Mouse (Mus musculus) limb, embryonic 12.5 days (tissue): ENCODE measurements around the gene Aqp3. TPM values are rescaled to one million over a fixed set of nuclear protein-coding genes. Genes with fewer than 3 reads are reported as not detected.
A peak's percentile ranks its signal among the peaks of the same experiment; 100 is the strongest.

Experiments
- ATAC-seq: fragments of 200-750 bp; cut with Nextera tagmentation; 2 replicates; pipeline ENCODE4 v1.8.0; 2017; ENCODE audit warnings: low read depth, moderate TSS enrichment; ENCODE audit not compliant: insufficient number of reproducible peaks, insufficient read depth, low FRiP score, low TSS enrichment
- H3K27ac ChIP-seq: fragments of 300-500 bp; sonication (generic); 2 replicates; pipeline ENCODE4 v1.5.1; 2016; ENCODE audit warnings: mild to moderate bottlenecking, moderate library complexity
- H3K27me3 ChIP-seq: fragments of 300-500 bp; sonication (generic); 2 replicates; pipeline ENCODE4 v1.6.1; 2016; ENCODE audit warnings: mild to moderate bottlenecking, moderate library complexity
- H3K36me3 ChIP-seq: fragments of 300-500 bp; sonication (generic); 2 replicates; pipeline ENCODE4 v1.6.1; 2016; ENCODE audit warnings: mild to moderate bottlenecking, moderate library complexity
- H3K4me1 ChIP-seq: fragments of 300-500 bp; sonication (generic); replicated peaks from 2 replicates; pipeline ENCODE4 v1.6.1; 2016
- H3K4me2 ChIP-seq: fragments of 300-500 bp; sonication (generic); 2 replicates; pipeline ENCODE4 v1.6.1; 2016; ENCODE audit warnings: mild to moderate bottlenecking, moderate library complexity
- H3K4me3 ChIP-seq: fragments of 300-500 bp; sonication (generic); replicated peaks from 2 replicates; pipeline ENCODE4 v1.5.1; 2016; ENCODE audit warnings: mild to moderate bottlenecking
- H3K9ac ChIP-seq: fragments of 300-500 bp; sonication (generic); replicated peaks from 2 replicates; pipeline ENCODE4 v1.6.1; 2016; ENCODE audit warnings: mild to moderate bottlenecking, moderate library complexity
- H3K9me3 ChIP-seq: fragments of 300-500 bp; sonication (generic); 2 replicates; pipeline ENCODE4 v1.6.1; 2016; ENCODE audit warnings: mild to moderate bottlenecking, moderate library complexity
- WGBS: fragments of 180-500 bp; shearing (Covaris S2); methylation state at CpG from one replicate; pipeline ENCODE4 v1.1.7; 2016; 5-methylcytosine and 5-hydroxymethylcytosine counted together
- polyA plus RNA-seq: library from polyadenylated mRNA; unstranded; fragments of >200 nt; fragmentation: Nextera tagmentation; extraction: Ambion mirVana; gene quantifications from 2 replicates; pipeline ENCODE4 v1.2.1, GENCODE M21; 2016

The Aqp3 gene
- polyA plus RNA-seq, 1 experiment from 2014 or later, result 1.0 TPM

GRCm38 (mm10) chr4:41056742-41057332 is 41.1 kb downstream of the Aqp3 start:
- no peaks in the 10 kb centered on the region for H3K27me3 ChIP-seq
- no peak overlapping the region for H3K4me3 ChIP-seq
- H3K9ac ChIP-seq, result no peak overlapping the region
- no peak for ATAC-seq
- no peak overlapping the region for H3K27ac ChIP-seq
- H3K9me3 ChIP-seq, result no peaks in the 10 kb centered on the region
- no peak overlapping the region for H3K4me2 ChIP-seq
- H3K36me3 ChIP-seq, result no peaks in the 10 kb centered on the region
- 65% methylated on average over 7 of the region's 7 CpGs for WGBS
- peaks cover 5% of the 10 kb centered on the region; the same call in 1 of the 2 replicates for H3K4me1 ChIP-seq

DNA sequence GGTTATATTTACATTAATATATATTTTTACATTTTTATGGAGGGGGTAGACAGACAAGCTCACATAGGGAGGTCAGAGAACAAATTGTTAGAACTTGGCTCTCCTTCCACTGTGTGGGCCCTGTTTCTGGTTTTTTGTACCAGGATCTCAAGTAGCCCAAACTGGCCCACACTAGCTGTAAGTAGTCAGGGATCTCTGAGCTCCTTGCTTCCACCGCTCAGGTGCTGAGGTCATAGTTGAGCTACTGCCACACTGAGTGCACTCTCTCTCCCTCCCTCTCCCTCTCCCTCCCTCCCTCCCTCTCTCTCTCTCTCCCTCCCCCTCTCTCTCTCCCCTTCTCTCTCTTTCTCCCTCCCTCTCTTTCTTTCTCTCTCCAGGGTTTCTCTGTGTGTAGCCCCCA is 41.7 kb downstream of the Aqp3 start:
- no peak overlapping the region for H3K4me2 ChIP-seq
- no peak overlapping the region for H3K27ac ChIP-seq
- peaks cover 5% of the 10 kb centered on the region; the same call in 1 of the 2 replicates for H3K4me1 ChIP-seq
- WGBS, result 48% methylated on average over 1 of the region's 1 CpGs
- H3K9me3 ChIP-seq, result no peaks in the 10 kb centered on the region
- H3K36me3 ChIP-seq, result no peaks in the 10 kb centered on the region
- no peak for ATAC-seq
- H3K4me3 ChIP-seq, result no peak overlapping the region
- no peak overlapping the region for H3K9ac ChIP-seq
- no peaks in the 10 kb centered on the region for H3K27me3 ChIP-seq

DNA sequence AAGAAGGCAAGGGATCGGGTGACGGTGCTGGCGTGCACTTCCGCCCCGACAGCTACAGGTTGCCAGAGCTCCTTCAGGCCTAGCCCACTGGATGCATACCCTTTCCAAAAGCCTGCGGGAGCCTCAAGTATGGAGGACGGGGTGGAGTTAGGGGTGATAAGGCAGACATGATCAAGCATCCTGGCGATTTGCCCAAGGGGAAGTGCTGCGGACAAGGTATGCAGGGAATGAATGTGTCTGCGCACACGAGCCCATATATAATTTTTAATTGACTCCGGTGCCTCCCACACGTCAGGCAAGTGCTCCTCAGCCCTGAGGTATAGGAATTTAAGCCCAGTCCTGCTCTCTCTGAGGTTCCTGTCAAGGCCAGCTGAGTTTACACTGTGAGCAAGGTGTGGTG is 42.9 kb downstream of the Aqp3 start:
- Histone ChIP-seq H3K9me3 (no peaks in the 10 kb centered on the region), H3K4me3 (no peak overlapping the region), H3K9ac (no peak overlapping the region), H3K36me3 (no peaks in the 10 kb centered on the region), H3K4me1 (peaks cover 5% of the 10 kb centered on the region; the same call in 1 of the 2 replicates), H3K4me2 (no peak overlapping the region), H3K27me3 (no peaks in the 10 kb centered on the region), H3K27ac (peak overlapping the region; percentile 35; the same call in 1 of the 2 replicates)
- 60% methylated on average over 13 of the region's 13 CpGs for WGBS
- ATAC-seq, result 0 out of 2 replicates have a peak, but pooled peaks have one; percentile 35

- Histone ChIP-seq H3K27ac (no peak overlapping the region), H3K9ac (no peak overlapping the region), H3K4me1 (peaks cover 17% of the 10 kb centered on the region), H3K4me3 (no peak overlapping the region), H3K9me3 (no peaks in the 10 kb centered on the region), H3K4me2 (no peak overlapping the region), H3K27me3 (no peaks in the 10 kb centered on the region), H3K36me3 (no peaks in the 10 kb centered on the region)
- 81% methylated on average over 7 of the region's 7 CpGs for WGBS
- no peak for ATAC-seq
Observed at GRCm38 (mm10) chr4:41051781-41052180, 46.2 kb downstream of the Aqp3 start.

DNA sequence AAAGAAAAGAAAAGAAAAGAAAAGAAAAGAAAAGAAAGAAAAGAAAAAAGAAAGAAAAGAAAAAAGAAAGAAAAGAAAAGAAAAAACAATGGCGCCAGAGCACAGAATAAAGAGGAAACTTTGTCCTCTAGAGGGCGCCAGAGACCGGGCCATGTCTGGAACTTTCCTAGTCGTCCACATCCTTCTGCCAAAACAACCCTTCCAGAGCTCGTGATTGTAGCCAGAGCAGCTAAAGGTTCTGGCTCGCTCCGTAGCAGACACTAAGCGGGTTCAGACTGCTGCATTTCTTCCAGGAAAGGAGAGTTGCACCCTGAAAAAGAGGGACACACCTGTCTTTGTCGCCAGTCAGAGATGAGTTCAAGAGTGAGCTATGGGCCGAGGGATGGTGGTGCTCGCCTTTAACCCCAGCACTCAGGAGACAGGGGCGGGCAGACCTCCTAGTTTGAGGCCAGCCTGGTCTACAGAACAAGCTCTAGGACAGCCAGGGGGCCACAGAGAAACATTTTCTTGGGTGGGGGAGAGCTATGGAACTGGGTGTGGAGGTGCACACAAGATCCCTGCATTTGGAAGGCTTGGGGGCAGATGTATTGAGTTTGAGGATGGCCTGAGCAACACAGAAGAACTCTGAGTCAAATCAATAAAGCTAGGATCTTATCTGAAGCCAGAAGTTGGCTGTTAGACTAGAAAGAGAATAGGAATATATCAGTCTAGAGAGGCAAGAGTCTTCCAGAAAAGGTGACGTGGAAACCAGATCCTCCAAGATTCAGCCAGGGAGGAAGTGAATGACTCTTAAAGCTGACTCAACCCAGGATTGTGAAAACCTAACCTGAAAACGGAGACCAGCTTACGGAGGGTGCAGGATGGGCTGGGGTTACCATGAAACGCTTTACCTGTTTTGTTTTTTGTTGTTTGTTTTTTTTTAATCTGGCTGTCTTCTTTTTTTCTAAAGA is 47.0 kb downstream of the Aqp3 start:
- peak overlapping the region; percentile 19; the same call in 1 of the 2 replicates for H3K4me3 ChIP-seq
- ATAC-seq, result 0 out of 2 replicates have a peak, but pooled peaks have one; percentile 29
- H3K27ac ChIP-seq, result no peak overlapping the region
- H3K4me2 ChIP-seq, result peak overlapping the region; percentile 44
- 34% methylated on average over 16 of the region's 16 CpGs for WGBS
- H3K27me3 ChIP-seq, result no peaks in the 10 kb centered on the region
- H3K9ac ChIP-seq, result 0 out of 2 replicates have a peak overlapping the region, but pooled peaks have one; percentile 18
- peaks cover 17% of the 10 kb centered on the region for H3K4me1 ChIP-seq
- H3K9me3 ChIP-seq, result no peaks in the 10 kb centered on the region
- H3K36me3 ChIP-seq, result no peaks in the 10 kb centered on the region

DNA sequence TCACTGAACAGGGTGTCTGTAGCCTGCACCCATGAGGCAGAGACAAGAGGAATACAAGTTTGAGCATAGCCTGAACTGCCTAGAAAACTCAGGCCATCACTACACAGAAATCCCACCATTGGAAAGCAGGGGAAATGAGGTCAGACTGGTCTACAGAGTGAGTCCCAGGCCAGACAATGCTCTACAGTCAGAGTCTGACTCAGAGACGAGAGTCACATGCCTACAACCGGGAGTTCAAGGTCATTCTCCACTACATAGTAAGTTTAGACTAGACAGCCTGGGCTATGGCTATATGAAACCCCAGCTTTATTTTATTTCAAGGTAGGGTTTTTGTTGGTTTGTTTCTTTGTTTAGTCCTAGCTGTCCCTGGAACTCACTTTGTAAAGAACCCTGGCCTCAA is 49.1 kb downstream of the Aqp3 start:
- H3K36me3 ChIP-seq, result no peaks in the 10 kb centered on the region
- WGBS, result 71% methylated on average over 2 of the region's 2 CpGs
- H3K9ac ChIP-seq, result no peak overlapping the region
- no peak overlapping the region for H3K4me3 ChIP-seq
- no peak overlapping the region for H3K27ac ChIP-seq
- no peaks in the 10 kb centered on the region for H3K9me3 ChIP-seq
- ATAC-seq, result no peak
- H3K4me2 ChIP-seq, result no peak overlapping the region
- peaks cover 12% of the 10 kb centered on the region for H3K4me1 ChIP-seq
- H3K27me3 ChIP-seq, result no peaks in the 10 kb centered on the region

DNA sequence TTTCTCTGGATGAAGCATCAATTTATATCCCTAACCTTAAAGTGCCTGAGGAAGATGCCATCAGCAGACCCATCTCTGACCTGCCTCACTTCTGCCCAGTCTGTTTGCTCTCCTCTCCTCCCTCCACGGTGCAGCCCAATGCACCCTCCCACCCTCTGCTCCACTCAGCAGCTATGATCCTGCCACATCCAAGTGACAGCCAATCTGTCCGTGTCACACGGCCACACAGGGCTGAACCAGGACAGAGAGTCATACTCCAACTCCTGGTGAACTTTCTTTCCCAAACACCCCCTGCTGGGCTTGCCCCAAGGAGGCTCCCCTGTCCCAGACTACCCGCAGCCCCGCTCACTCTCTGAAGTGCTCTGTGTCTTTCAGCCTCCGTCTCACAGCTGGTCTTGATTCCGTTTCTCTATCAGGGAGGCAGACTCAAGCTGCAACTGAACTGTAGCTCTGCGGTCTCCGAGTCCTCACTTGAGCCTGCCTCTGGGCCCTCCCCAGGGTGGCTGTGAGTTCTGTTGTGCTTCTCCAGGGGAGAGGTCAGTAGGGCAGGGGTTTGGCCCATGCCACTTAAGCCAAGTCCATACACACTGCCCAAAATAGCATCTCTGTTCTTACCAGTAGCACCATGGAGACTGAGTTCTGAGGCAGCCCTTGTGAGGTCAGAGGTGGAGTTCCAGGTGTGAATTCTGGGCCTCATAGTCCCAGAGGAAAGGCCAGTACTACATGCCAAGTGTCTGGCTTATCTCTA is 50.3 kb downstream of the Aqp3 start, which contains the start of gene Aqp7:
Gene Aqp7 (minus strand): TSS at position 616 of the 748 bp plus-strand sequence.
- 20% methylated on average over 9 of the region's 9 CpGs for WGBS
- H3K4me1 ChIP-seq, result peaks cover 12% of the 10 kb centered on the region
- no peak within 1 kb of the TSS for H3K4me3 ChIP-seq
- ATAC-seq, result no peak
- 0 out of 2 replicates have a peak within 1 kb of the TSS, but pooled peaks have one; percentile 4 for H3K27ac ChIP-seq
- H3K9ac ChIP-seq, result no peak within 1 kb of the TSS
- H3K27me3 ChIP-seq, result no peaks in the 10 kb centered on the region
- no peaks in the 10 kb centered on the region for H3K36me3 ChIP-seq
- H3K4me2 ChIP-seq, result no peak within 1 kb of the TSS
- H3K9me3 ChIP-seq, result no peaks in the 10 kb centered on the region

DNA sequence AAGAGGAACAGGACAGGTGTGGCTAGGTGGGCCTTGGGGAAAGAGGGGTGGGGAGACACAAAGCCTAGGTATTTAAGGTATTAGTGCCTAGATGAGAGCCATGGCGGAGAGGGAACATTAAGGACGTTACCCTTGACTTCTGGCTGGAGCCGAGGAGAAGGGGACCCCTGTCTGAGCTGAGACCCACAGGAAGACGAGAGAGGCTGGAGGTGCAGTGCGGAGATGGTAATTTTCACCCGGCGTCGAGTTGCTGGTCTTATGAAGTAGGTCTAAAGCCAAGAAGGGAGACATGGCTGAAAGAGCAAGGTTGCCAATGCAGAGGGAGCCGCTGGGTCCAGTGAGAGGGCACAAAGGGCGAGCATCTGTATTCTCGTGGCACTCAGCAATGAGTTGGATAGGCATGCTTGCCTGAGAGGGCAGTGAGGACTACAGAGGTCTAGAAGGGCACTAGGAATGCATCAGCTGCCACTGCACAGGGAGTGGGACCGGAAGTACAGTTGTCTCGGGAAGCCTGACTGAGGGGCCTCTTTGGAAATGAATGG is 51.7 kb downstream of the Aqp3 start:
- Histone ChIP-seq H3K36me3 (no peaks in the 10 kb centered on the region), H3K9me3 (no peaks in the 10 kb centered on the region), H3K4me3 (no peak overlapping the region), H3K27me3 (no peaks in the 10 kb centered on the region), H3K4me1 (peaks cover 12% of the 10 kb centered on the region), H3K27ac (no peak overlapping the region), H3K4me2 (no peak overlapping the region), H3K9ac (no peak overlapping the region)
- ATAC-seq, result no peak
- 85% methylated on average over 13 of the region's 13 CpGs for WGBS

GRCm38 (mm10) chr4:41045288-41045687 is 52.7 kb downstream of the Aqp3 start:
- no peak overlapping the region for H3K4me2 ChIP-seq
- no peak for ATAC-seq
- H3K4me3 ChIP-seq, result no peak overlapping the region
- peaks cover 12% of the 10 kb centered on the region for H3K4me1 ChIP-seq
- 85% methylated on average over 3 of the region's 3 CpGs for WGBS
- no peaks in the 10 kb centered on the region for H3K27me3 ChIP-seq
- no peaks in the 10 kb centered on the region for H3K36me3 ChIP-seq
- no peaks in the 10 kb centered on the region for H3K9me3 ChIP-seq
- no peak overlapping the region for H3K9ac ChIP-seq
- no peak overlapping the region for H3K27ac ChIP-seq

GRCm38 (mm10) chr4:41043961-41044360 is 54.0 kb downstream of the Aqp3 start:
- H3K27ac ChIP-seq, result no peak overlapping the region
- WGBS, result 80% methylated on average over 5 of the region's 5 CpGs
- H3K4me2 ChIP-seq, result no peak overlapping the region
- ATAC-seq, result no peak
- no peak overlapping the region for H3K9ac ChIP-seq
- no peaks in the 10 kb centered on the region for H3K9me3 ChIP-seq
- no peaks in the 10 kb centered on the region for H3K27me3 ChIP-seq
- H3K36me3 ChIP-seq, result no peaks in the 10 kb centered on the region
- no peak overlapping the region for H3K4me3 ChIP-seq
- peaks cover 12% of the 10 kb centered on the region for H3K4me1 ChIP-seq
